Mouse (Mus musculus): ENCODE data around the gene Ddx39.

DNA sequence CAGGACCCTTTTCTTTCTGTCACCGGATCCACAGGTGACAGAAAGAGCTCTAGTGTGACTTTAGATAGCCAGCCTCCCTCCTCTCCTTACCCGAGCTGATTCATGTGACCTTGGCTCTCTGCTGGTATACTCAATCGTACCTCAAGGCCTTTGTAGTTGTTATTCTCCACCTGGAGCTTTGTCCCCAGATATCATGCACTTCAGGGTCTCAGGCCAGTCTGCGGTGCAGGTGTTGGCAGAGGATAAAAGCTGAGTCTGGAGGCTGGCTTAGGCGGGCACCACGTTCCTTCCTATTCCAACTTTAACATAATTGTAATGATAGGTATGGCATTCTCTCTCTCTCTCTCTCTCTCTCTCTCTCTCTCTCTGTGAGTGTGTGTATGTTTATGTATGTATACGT is 54.7 kb downstream of the Ddx39 start:
- no peak for TF ChIP-seq CTCF (IDR thresholded peaks at IDR 0.05; ENCODE audit: low read depth)
- no peak for TF ChIP-seq EP300 (IDR thresholded peaks at IDR 0.05; ENCODE audit: low read depth)

Data from heart, postnatal 0 days (tissue).